Mouse (Mus musculus): ENCODE data around the gene Prr5l.

Gene Prr5l

DNA sequence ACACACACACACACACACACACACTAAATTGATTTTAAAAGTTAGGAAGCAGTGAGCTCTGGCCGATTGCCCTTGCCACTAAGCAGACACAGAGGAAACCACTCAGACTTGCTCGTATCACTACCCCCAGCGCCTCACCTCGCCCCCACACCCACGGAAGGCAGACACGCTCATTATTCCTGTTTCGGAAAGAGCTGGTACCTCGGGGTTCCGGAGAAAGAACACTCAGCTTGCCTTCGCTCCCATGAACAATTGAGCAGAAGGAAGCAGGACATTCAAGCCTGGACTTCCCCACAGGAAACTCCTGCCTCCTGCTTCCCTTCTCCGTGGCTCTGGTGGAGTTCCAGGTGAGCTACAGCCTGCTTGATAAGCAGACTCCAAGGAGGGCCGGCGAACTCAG lies 60.0 kb downstream of the Prr5l start:
- DNase-seq (ENCODE audit: low spot score): no peak

- no peak for DNase-seq (ENCODE audit: low spot score)
These were observed 62.0 kb downstream of the Prr5l start for GRCm38 (mm10) chr2:101820816-101821215.

- DNase-seq (ENCODE audit: low spot score): peak; percentile 28
These were observed 63.7 kb downstream of the Prr5l start for GRCm38 (mm10) chr2:101818986-101819764.

DNA sequence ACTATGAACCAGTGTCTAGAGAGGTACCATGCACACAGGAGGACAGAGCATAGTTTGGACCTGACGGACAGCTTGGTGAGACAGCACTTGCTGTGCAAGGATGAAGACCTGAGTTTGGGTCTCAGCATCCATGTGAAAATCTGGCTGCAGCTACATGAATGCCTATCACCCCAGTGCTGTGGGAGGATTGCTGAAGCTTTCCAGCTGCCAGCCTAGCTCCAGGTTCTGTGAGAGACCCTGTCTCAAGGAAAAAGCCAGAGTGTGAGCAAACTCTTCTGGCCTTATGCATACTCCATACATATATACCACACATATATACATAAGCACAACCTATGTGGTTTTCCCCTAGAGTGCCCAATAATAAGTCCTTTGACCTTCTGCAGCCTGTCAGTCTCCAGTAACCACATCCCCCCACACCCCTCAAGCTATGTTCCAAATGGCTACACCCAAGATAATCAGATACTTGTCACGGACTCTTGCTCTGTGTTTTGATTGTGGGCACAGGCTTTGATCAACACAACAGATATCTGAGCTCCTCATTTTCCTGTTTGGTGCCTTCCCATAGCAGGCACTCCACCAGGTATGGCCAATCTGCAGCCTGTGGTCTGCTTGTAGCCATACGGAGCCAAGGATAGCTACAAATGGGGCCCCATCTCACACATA lies 66.0 kb downstream of the Prr5l start:
- DNase-seq (ENCODE audit: low spot score): no peak

- peak; percentile 68 for DNase-seq (ENCODE audit: low spot score)
These were observed 67.4 kb downstream of the Prr5l start for GRCm38 (mm10) chr2:101815250-101815934.

- no peak for DNase-seq (ENCODE audit: low spot score)
These were observed 68.6 kb downstream of the Prr5l start for GRCm38 (mm10) chr2:101814272-101814625.

DNA sequence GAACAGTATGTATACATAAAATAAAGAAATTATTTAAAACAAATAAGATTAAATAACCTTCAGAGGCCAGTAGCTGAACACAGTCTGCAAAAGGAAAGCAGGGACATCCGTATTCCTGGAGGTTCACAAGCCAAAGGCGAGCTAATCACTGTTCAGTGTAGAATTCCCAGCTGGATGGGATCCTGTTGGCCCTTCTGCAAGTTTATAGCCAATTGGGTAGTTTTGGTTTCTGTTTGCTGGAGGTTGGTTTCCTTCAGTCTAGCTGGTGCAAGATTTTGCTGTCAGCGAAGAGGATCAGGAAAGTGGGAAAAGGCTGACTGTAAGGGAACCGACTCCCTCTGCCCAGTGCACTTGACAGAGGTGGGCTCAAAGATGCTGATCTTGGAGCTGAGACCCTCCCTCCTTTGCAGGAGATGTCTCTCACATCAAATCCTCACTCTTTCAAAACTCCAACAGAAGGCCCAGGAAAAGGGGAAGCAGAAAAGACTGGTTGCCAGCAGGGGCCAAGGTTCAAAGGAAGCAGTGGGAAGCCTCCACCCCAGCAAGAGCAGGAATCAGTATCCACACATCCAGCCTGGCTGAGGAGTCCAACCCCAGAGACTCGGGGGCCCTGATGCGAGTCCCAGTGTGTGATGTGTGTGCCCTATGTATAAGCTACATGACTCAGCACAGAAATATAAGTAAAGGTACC lies 69.1 kb downstream of the Prr5l start:
- DNase-seq (ENCODE audit: low spot score): peak; percentile 69

DNA sequence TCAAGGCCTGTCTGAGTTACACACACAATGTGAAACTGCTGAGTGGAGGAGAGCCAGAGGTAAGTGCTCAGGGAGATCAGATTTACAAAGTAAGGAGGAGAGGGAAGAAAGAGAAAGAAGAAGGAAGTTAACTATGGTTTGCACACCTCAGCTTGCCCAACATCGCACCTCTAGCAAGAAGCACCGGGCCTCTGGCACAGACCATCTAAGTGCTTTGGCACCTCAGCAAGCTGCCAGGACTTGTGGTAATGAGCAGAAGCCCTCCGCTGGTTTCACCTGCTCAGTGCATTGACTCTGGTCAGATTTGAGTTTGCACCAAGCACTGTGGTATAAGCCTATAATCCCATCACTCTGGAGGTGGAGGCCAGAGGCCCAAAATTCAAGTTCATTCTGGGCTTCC lies 70.9 kb downstream of the Prr5l start:
- DNase-seq (ENCODE audit: low spot score): no peak

- no peak for DNase-seq (ENCODE audit: low spot score)
These were observed 72.1 kb downstream of the Prr5l start for GRCm38 (mm10) chr2:101810774-101811173.

DNA sequence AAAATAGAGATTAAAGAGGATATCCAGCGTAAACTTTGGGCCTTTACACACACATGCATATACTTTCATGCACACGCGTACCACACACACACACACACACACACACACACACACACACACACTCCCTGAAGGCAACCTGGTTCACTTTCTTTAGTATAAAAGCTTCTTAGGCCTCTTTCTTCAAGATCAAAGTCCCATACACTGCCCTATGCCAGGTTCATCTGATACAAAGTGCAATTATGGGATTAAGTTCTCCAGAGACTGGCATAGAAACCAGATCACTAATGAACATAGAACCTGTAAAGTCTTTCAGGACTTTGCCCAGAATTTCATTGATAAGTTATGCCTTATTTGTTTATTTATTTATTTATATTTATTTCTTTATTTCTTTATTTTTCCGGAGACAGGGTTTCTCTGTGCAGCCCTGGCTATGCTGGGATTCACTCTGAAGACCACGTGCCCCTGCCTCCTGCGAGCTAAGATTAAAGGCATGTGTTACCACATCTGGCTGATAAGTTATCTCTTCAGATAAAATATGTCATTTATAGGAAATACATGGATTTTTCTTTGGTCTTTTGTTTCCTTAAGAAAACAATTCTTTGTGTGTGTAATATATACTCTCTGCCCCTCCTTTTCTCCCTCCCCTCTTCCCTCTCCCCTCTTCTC lies 73.1 kb downstream of the Prr5l start:
- DNase-seq (ENCODE audit: low spot score): no peak

GRCm38 (mm10) chr2:101807756-101808155 lies 75.1 kb downstream of the Prr5l start:
- DNase-seq (ENCODE audit: low spot score): no peak

GRCm38 (mm10) chr2:101802240-101802639 lies 80.6 kb downstream of the Prr5l start:
- no peak for DNase-seq (ENCODE audit: low spot score)

GRCm38 (mm10) chr2:101797901-101798250 lies 85.0 kb downstream of the Prr5l start:
- DNase-seq (ENCODE audit: low spot score): peak; percentile 35

GRCm38 (mm10) chr2:101797166-101797900 lies 85.5 kb downstream of the Prr5l start:
- DNase-seq (ENCODE audit: low spot score): peak; percentile 48

DNA sequence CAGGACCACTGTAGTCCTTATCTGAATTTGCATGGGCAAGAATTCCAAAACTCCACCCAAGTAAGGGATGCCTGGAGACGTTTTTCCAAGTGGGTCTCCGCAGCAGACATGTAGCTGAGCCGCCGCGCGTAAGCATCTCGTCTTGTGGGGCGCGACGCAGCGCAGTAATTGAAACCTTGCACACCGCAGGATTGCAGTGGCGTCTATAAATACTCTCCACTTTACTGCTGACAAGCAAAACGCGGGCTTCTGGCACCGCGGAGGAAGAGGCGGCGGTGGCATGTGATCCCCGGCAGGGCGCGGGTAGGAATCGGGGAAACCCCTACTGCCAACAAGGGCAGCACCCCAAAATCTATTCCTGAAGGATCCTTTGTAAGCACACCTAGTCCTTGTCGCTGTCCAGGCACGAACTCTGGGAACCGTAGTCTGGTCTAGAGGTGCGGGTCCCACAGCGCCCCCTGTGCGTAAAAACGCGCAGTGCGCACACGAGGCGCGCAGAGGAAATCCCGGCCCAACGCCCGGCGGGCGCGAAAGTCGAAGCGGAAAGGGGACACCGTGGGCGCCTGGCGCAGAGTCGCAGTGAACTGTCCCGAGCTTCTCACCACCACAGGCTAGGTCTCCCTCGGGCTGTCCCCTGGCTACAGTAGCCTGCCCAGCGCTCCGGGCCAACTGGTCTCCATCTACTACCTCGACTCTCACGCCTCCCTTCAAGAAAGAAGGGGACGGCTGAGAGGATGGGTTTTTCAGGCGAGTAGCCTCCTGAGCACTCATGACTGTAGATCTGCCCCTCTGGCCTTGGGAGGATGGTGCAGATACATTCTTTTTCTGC lies 86.3 kb downstream of the Prr5l start:
- DNase-seq (ENCODE audit: low spot score): peak; percentile 67

DNA sequence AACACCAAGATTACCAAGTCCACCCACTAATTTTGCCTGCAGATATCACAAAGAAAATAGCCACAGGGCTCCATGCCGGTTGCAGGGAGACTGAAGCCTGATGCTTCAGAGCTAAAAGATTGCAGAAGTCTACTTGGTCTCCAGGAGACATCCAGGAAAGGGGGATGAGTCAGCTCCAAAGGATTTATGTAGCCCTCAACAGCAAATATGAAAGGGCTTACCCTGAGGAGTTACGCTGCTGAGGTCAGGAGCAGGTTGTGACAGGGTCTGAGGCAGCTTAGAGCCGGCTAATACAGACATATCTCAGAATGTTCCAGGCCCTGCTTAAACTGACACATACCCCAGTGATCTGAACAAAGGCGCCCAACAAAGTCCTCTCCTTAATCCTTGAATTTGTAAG lies 90.7 kb downstream of the Prr5l start:
- no peak for DNase-seq (ENCODE audit: low spot score)

DNA sequence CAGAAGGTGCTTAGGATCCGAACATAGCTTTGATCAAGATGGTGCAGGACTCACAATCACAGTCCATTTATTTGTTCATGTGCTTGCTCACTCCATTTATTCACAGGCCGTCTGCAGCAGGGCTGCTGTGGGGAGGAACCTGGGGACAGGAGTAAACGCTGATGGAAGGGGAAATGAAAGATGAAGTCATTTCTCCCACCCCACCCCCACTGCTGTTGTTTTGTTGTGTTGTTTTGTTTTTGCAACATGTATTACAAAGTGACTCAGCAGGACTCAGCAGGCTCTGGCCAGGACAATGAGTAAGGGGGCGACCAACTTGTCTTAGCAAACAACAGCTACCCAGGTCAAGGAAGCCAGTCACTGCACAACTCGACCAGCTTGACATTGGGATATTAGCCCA lies 99.6 kb downstream of the Prr5l start:
- DNase-seq (ENCODE audit: low spot score): no peak

DNA sequence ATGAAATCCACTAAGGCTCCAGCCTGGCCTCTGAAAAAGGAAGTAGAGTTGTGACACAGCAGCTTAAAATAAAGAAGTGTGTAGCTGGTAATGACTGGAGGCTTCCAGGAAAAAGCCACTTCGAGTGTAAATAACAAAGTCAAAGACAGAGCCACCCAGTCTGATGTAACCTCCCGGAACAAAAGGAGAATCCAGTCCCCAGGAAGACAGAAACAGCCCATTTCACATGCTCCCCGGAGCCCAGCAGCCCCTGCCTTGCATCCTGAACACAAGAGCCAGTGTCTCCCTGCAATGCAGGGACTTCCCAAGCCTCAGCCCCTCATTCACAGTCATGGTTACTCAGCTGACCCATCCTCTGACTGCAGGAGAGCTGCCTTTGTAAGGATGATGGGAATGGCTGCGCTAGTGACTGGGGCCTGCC lies 101.5 kb downstream of the Prr5l start:
- DNase-seq (ENCODE audit: low spot score): no peak

DNA sequence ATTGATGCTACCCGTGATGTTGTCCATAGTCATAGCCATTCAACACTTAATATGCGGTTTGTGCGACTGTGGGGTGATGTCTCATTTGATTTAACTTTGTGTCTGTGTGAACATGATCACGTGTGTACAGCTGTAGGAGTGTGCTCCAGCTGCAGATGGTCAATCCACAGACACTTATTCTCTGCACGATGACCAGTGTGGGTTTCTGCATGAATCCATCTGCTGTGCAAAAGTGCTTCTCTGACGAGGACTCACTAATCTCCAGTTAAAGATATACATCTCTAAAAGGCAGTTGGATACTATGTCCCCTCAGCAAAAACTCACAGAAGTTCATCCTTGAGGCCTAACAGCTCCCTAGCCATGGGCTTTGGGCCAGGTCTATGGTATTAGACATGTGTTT lies 104.7 kb downstream of the Prr5l start:
- no peak for DNase-seq (ENCODE audit: low spot score)

DNA sequence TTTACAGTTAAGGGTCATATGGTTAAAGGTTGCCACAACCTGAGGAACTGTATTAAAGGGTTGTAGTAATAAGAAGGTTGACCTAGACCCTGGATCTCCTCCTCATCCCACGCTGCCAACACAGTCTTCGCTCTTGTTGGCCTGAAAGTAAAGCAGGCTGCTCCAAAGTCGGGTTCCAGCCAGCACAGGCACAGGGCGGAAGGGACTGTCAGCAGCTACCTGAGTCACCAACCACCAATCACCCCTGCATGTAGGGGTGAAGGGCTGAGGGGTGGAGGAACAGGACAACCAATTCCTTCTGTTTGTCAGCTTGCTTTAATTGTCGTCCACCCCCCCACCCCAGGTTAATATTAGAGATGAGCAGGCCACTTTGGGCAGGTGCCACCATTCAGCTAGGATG lies 119.3 kb downstream of the Prr5l start:
- no peak for DNase-seq (ENCODE audit: low spot score)
